Mouse (Mus musculus): ENCODE data around the gene Ptpn21. TPM values are rescaled to one million over a fixed set of nuclear protein-coding genes. Genes with fewer than 3 reads are reported as not detected.

The Ptpn21 gene
- total and polyA plus RNA-seq, 2 experiments from 2014 or later: 5.4 to 16.0 TPM

- Histone ChIP-seq H3K9me3 (replicated peaks; ENCODE audit: control insufficient read depth, low read length) (no peaks in the 10 kb centered on the region), H3K27ac (ENCODE audit: low read depth) (no peak overlapping the region), H3K27me3 (ENCODE audit: control insufficient read depth, insufficient read depth, low read length) (no peaks in the 10 kb centered on the region), H3K9ac (replicated peaks; ENCODE audit: low read depth, low read length) (no peak overlapping the region), H3K4me3 (ENCODE audit: low read depth, low read length) (no peak overlapping the region), H3K4me1 (ENCODE audit: control insufficient read depth, insufficient read depth) (peaks cover 19% of the 10 kb centered on the region), H3K36me3 (replicated peaks; ENCODE audit: control insufficient read depth, insufficient read depth, low read length) (no peaks in the 10 kb centered on the region), H3K4me2 (ENCODE audit: low read depth, low read length) (no peak overlapping the region)
- 64% methylated on average over 4 of the region's 4 CpGs for WGBS
- ATAC-seq (ENCODE audit: insufficient read depth, low read depth) (no peak), DNase-seq (ENCODE audit: low spot score) (no peak)
- TF ChIP-seq EP300 (IDR thresholded peaks at IDR 0.05; ENCODE audit: low read depth): no peak
- TF ChIP-seq CTCF (IDR thresholded peaks at IDR 0.05; ENCODE audit: low read depth): no peak
Measured at GRCm38 (mm10) chr12:98745626-98746025, 8.4 kb upstream of the Ptpn21 start.

GRCm38 (mm10) chr12:98741011-98741501, 3.9 kb upstream of the Ptpn21 start:
- Histone ChIP-seq H3K4me2 (ENCODE audit: low read depth, low read length) (0 out of 2 replicates have a peak overlapping the region, but pooled peaks have one; percentile 5), H3K9ac (replicated peaks; ENCODE audit: low read depth, low read length) (no peak overlapping the region), H3K27ac (ENCODE audit: low read depth) (peak overlapping the region; percentile 81), H3K36me3 (replicated peaks; ENCODE audit: control insufficient read depth, insufficient read depth, low read length) (no peaks in the 10 kb centered on the region), H3K4me1 (ENCODE audit: control insufficient read depth, insufficient read depth) (peaks cover 18% of the 10 kb centered on the region), H3K27me3 (ENCODE audit: control insufficient read depth, insufficient read depth, low read length) (no peaks in the 10 kb centered on the region), H3K9me3 (replicated peaks; ENCODE audit: control insufficient read depth, low read length) (no peaks in the 10 kb centered on the region), H3K4me3 (ENCODE audit: low read depth, low read length) (no peak overlapping the region)
- peak; percentile 62 for DNase-seq (ENCODE audit: low spot score)
- peak; percentile 44 for ATAC-seq (ENCODE audit: insufficient read depth, low read depth)
- TF ChIP-seq CTCF (IDR thresholded peaks at IDR 0.05; ENCODE audit: low read depth) (no peak), EP300 (IDR thresholded peaks at IDR 0.05; ENCODE audit: low read depth) (no peak)
- WGBS: 30% methylated on average over 3 of the region's 3 CpGs

- peak overlapping the region; percentile 86 for H3K9ac ChIP-seq (replicated peaks; ENCODE audit: low read depth, low read length)
- H3K27ac ChIP-seq (ENCODE audit: low read depth): peak overlapping the region; percentile 93
- H3K4me3 ChIP-seq (ENCODE audit: low read depth, low read length): peak overlapping the region; percentile 75
- no peak for TF ChIP-seq CTCF (IDR thresholded peaks at IDR 0.05; ENCODE audit: low read depth)
- H3K9me3 ChIP-seq (replicated peaks; ENCODE audit: control insufficient read depth, low read length): no peaks in the 10 kb centered on the region
- H3K36me3 ChIP-seq (replicated peaks; ENCODE audit: control insufficient read depth, insufficient read depth, low read length): no peaks in the 10 kb centered on the region
- no peaks in the 10 kb centered on the region for H3K27me3 ChIP-seq (ENCODE audit: control insufficient read depth, insufficient read depth, low read length)
- DNase-seq (ENCODE audit: low spot score) (peak; percentile 33), ATAC-seq (ENCODE audit: insufficient read depth, low read depth) (peak; percentile 26)
- peaks cover 31% of the 10 kb centered on the region for H3K4me1 ChIP-seq (ENCODE audit: control insufficient read depth, insufficient read depth)
- WGBS: 7% methylated on average over 7 of the region's 7 CpGs
- H3K4me2 ChIP-seq (ENCODE audit: low read depth, low read length): peak overlapping the region; percentile 67
Measured at GRCm38 (mm10) chr12:98737801-98738350, 671 bp upstream of the Ptpn21 start.

- whole genome bisulfite sequencing: 5% methylated on average over 22 of the region's 22 CpGs
- peak overlapping the region; percentile 68 for H3K4me3 ChIP-seq (ENCODE audit: low read depth, low read length)
- no peak for DNase-seq (ENCODE audit: low spot score)
- no peak for TF ChIP-seq CTCF (IDR thresholded peaks at IDR 0.05; ENCODE audit: low read depth)
- peak overlapping the region; percentile 57 for H3K9ac ChIP-seq (replicated peaks; ENCODE audit: low read depth, low read length)
- H3K36me3 ChIP-seq (replicated peaks; ENCODE audit: control insufficient read depth, insufficient read depth, low read length): no peaks in the 10 kb centered on the region; the same call in 1 of the 2 replicates
- peak overlapping the region; percentile 9 for H3K27ac ChIP-seq (ENCODE audit: low read depth)
- peaks cover 24% of the 10 kb centered on the region for H3K4me1 ChIP-seq (ENCODE audit: control insufficient read depth, insufficient read depth)
- peak overlapping the region; percentile 78 for H3K4me2 ChIP-seq (ENCODE audit: low read depth, low read length)
- H3K27me3 ChIP-seq (ENCODE audit: control insufficient read depth, insufficient read depth, low read length): no peaks in the 10 kb centered on the region
- ATAC-seq (ENCODE audit: insufficient read depth, low read depth): no peak
- no peaks in the 10 kb centered on the region for H3K9me3 ChIP-seq (replicated peaks; ENCODE audit: control insufficient read depth, low read length)
Measured at GRCm38 (mm10) chr12:98734880-98735801, 2.1 kb downstream of the Ptpn21 start.

- WGBS: under 1% methylated on average over 30 of the region's 30 CpGs
- no peak for TF ChIP-seq EP300 (IDR thresholded peaks at IDR 0.05; ENCODE audit: low read depth)
- no peak for TF ChIP-seq CTCF (IDR thresholded peaks at IDR 0.05; ENCODE audit: low read depth)
Measured at GRCm38 (mm10) chr12:98734246-98734879, 2.8 kb downstream of the Ptpn21 start.

More at GRCm38 (mm10) chr12:98734246-98734879, 2.8 kb downstream of the Ptpn21 start:
- Histone ChIP-seq H3K27ac (ENCODE audit: low read depth) (no peak overlapping the region; the same call in 1 of the 2 replicates), H3K36me3 (replicated peaks; ENCODE audit: control insufficient read depth, insufficient read depth, low read length) (no peaks in the 10 kb centered on the region; the same call in 1 of the 2 replicates), H3K9ac (replicated peaks; ENCODE audit: low read depth, low read length) (peak overlapping the region; percentile 57), H3K4me1 (ENCODE audit: control insufficient read depth, insufficient read depth) (peaks cover 24% of the 10 kb centered on the region), H3K9me3 (replicated peaks; ENCODE audit: control insufficient read depth, low read length) (no peaks in the 10 kb centered on the region), H3K4me2 (ENCODE audit: low read depth, low read length) (peak overlapping the region; percentile 78), H3K4me3 (ENCODE audit: low read depth, low read length) (peak overlapping the region; percentile 68), H3K27me3 (ENCODE audit: control insufficient read depth, insufficient read depth, low read length) (no peaks in the 10 kb centered on the region)
- DNase-seq (ENCODE audit: low spot score): peak; percentile 87
- ATAC-seq (ENCODE audit: insufficient read depth, low read depth): peak; percentile 76
